Mouse (Mus musculus) kidney, adult 2 months (tissue): ENCODE results near the gene Cdh13.

Source experiments
- CTCF ChIP-seq: fragments of 200-500 bp; conservative IDR thresholded peaks from 2 replicates; pipeline ENCODE4 v1.5.1; 2011; ENCODE audit warnings: low read depth, mild to moderate bottlenecking, control low read depth, low read length, moderate library complexity, mixed read lengths; ENCODE audit not compliant: insufficient read depth, insufficient read length
- POLR2A ChIP-seq: fragments of 200-500 bp; IDR thresholded peaks from one replicate; pipeline ENCODE4 v1.6.1; 2011; ENCODE audit warnings: low read depth, low read length, control low read depth

- TF ChIP-seq POLR2A (no peak), CTCF (no peak)
Observed at GRCm38 (mm10) chr8:119266304-119266703, 982.8 kb downstream of the Cdh13 start.
